Mouse (Mus musculus) urinary bladder, adult 2 months (tissue): ENCODE results near the gene Ada. TPM values are rescaled to one million over a fixed set of nuclear protein-coding genes. Genes with fewer than 3 reads are reported as not detected.
A peak's percentile ranks its signal among the peaks of the same experiment; 100 is the strongest.

Experiments used
- DNase-seq: peaks from one replicate; pipeline ENCODE4 v3.0.0; 2022; ENCODE audit warnings: low spot score
- polyA plus RNA-seq: library from polyadenylated mRNA; depleted of rRNA; stranded (reverse); fragments of >200 nt; gene quantifications from 2 replicates; pipeline ENCODE4 v1.2.3, GENCODE M21; 2012; rRNA removed

The Ada gene
- 8.7 and 9.5 TPM in 2 replicates for polyA plus RNA-seq

- DNase-seq = peak; percentile 28
Observed at GRCm38 (mm10) chr2:163749647-163750611, at the start of gene Ada. Gene Ada, minus strand, starts transcription at chr2:163750239.

- no peak for DNase-seq
Observed at GRCm38 (mm10) chr2:163798411-163798810, 48.4 kb upstream of the Ada start.

- no peak for DNase-seq
Observed at GRCm38 (mm10) chr2:163788484-163788883, 38.4 kb upstream of the Ada start.

GRCm38 (mm10) chr2:163787709-163788108 lies 37.7 kb upstream of the Ada start:
- DNase-seq = no peak

- DNase-seq = no peak
Observed at GRCm38 (mm10) chr2:163787086-163787485, 37.0 kb upstream of the Ada start.

- DNase-seq = no peak
Observed at GRCm38 (mm10) chr2:163783901-163784300, 33.9 kb upstream of the Ada start.

GRCm38 (mm10) chr2:163783368-163783767 lies 33.3 kb upstream of the Ada start:
- DNase-seq = no peak

- DNase-seq = no peak
Observed at GRCm38 (mm10) chr2:163778896-163779295, 28.9 kb upstream of the Ada start.

- no peak for DNase-seq
Observed at GRCm38 (mm10) chr2:163777061-163777460, 27.0 kb upstream of the Ada start.

GRCm38 (mm10) chr2:163776661-163777060 lies 26.6 kb upstream of the Ada start:
- no peak for DNase-seq

GRCm38 (mm10) chr2:163770731-163771130 lies 20.7 kb upstream of the Ada start:
- DNase-seq = no peak

- no peak for DNase-seq
Observed at GRCm38 (mm10) chr2:163766890-163767289, 16.9 kb upstream of the Ada start.

GRCm38 (mm10) chr2:163766261-163766660 lies 16.2 kb upstream of the Ada start:
- DNase-seq = no peak

- DNase-seq = no peak
Observed at GRCm38 (mm10) chr2:163761402-163761801, 11.4 kb upstream of the Ada start.

- no peak for DNase-seq
Observed at GRCm38 (mm10) chr2:163760589-163760988, 10.6 kb upstream of the Ada start.

GRCm38 (mm10) chr2:163758146-163758545 lies 8.1 kb upstream of the Ada start:
- no peak for DNase-seq

- no peak for DNase-seq
Observed at GRCm38 (mm10) chr2:163756723-163757122, 6.7 kb upstream of the Ada start.

GRCm38 (mm10) chr2:163754228-163754627 lies 4.2 kb upstream of the Ada start:
- no peak for DNase-seq

- no peak for DNase-seq
Observed at GRCm38 (mm10) chr2:163744801-163745570, 5.1 kb downstream of the Ada start.

GRCm38 (mm10) chr2:163743357-163743756 lies 6.7 kb downstream of the Ada start:
- DNase-seq = no peak

- DNase-seq = no peak
Observed at GRCm38 (mm10) chr2:163742656-163743055, 7.4 kb downstream of the Ada start.

- DNase-seq = no peak
Observed at GRCm38 (mm10) chr2:163735980-163736379, 14.1 kb downstream of the Ada start.

GRCm38 (mm10) chr2:163735163-163735562 lies 14.9 kb downstream of the Ada start:
- no peak for DNase-seq
